Mouse (Mus musculus): ENCODE results near the gene Plppr2. TPM values are rescaled to one million over a fixed set of nuclear protein-coding genes. Genes with fewer than 3 reads are reported as not detected.

Gene Plppr2
- polyA plus RNA-seq, 1 experiment from 2014 or later, result 2.7 TPM

GRCm38 (mm10) chr9:21996178-21996867 is 59.5 kb downstream of the Plppr2 start:
- Histone ChIP-seq H3K4me3 (ENCODE audit: low read depth, low read length) (no peak overlapping the region), H3K9ac (ENCODE audit: low read length) (no peak overlapping the region), H3K9me3 (ENCODE audit: control insufficient read depth, low read length) (no peaks in the 10 kb centered on the region), H3K27ac (replicated peaks) (no peak overlapping the region), H3K4me1 (replicated peaks; ENCODE audit: control insufficient read depth, insufficient read depth) (no peaks in the 10 kb centered on the region), H3K36me3 (ENCODE audit: control insufficient read depth, insufficient read depth, low read length) (no peaks in the 10 kb centered on the region), H3K27me3 (ENCODE audit: control insufficient read depth, insufficient read depth, low read length) (no peaks in the 10 kb centered on the region), H3K4me2 (replicated peaks; ENCODE audit: low read depth) (no peak overlapping the region)
- ATAC-seq (ENCODE audit: low FRiP score, low TSS enrichment) (no peak), DNase-seq (ENCODE audit: low spot score) (no peak)
- no peak for TF ChIP-seq EP300 (optimal IDR thresholded peaks at IDR 0.05)
- TF ChIP-seq CTCF (IDR thresholded peaks at IDR 0.05; ENCODE audit: low read depth), result no peak
- 77% methylated on average over 3 of the region's 3 CpGs for WGBS

Other genes starting within 250 kb of the Plppr2 start
- 28.9 and 30.4 TPM in 2 replicates for gene Ldlr, start 213.6 kb upstream of the Plppr2 start, polyA plus RNA-seq (2015; fragmentation: Nextera tagmentation; extraction: Ambion mirVana)
- gene Spc24, start 176.7 kb upstream of the Plppr2 start, polyA plus RNA-seq (2015; fragmentation: Nextera tagmentation; extraction: Ambion mirVana), result 29.2 and 31.2 TPM in 2 replicates
- gene Kank2, start 138.3 kb upstream of the Plppr2 start, polyA plus RNA-seq (2015; fragmentation: Nextera tagmentation; extraction: Ambion mirVana), result 7.3 and 7.5 TPM in 2 replicates
- 2.1 and 2.2 TPM in 2 replicates for gene Angptl8, start 101.5 kb upstream of the Plppr2 start, polyA plus RNA-seq (2015; fragmentation: Nextera tagmentation; extraction: Ambion mirVana)
- gene Dock6, start 84.4 kb upstream of the Plppr2 start, polyA plus RNA-seq (2015; fragmentation: Nextera tagmentation; extraction: Ambion mirVana), result 13.5 and 14.1 TPM in 2 replicates
- 130 and 137 TPM in 2 replicates for gene Rab3d, start 18.8 kb upstream of the Plppr2 start, polyA plus RNA-seq (2015; fragmentation: Nextera tagmentation; extraction: Ambion mirVana)
- 1.1 and 1.9 TPM in 2 replicates for gene Ccdc159, start 9.6 kb upstream of the Plppr2 start, polyA plus RNA-seq (2015; fragmentation: Nextera tagmentation; extraction: Ambion mirVana)
- gene Tmem205, start 9.5 kb upstream of the Plppr2 start, polyA plus RNA-seq (2015; fragmentation: Nextera tagmentation; extraction: Ambion mirVana), result 95.0 and 95.7 TPM in 2 replicates
- 4.2 and 5.4 TPM in 2 replicates for gene Swsap1, start 18.7 kb downstream of the Plppr2 start, polyA plus RNA-seq (2015; fragmentation: Nextera tagmentation; extraction: Ambion mirVana)
- 2.8 and 3.4 TPM in 2 replicates for gene Epor, start 26.5 kb downstream of the Plppr2 start, polyA plus RNA-seq (2015; fragmentation: Nextera tagmentation; extraction: Ambion mirVana)
- gene Rgl3, start 52.4 kb downstream of the Plppr2 start, polyA plus RNA-seq (2015; fragmentation: Nextera tagmentation; extraction: Ambion mirVana), result 2.7 and 2.9 TPM in 2 replicates
- gene Ccdc151, start 65.6 kb downstream of the Plppr2 start, polyA plus RNA-seq (2015; fragmentation: Nextera tagmentation; extraction: Ambion mirVana), result 0.07 and 0.19 TPM in 2 replicates
- gene Prkcsh, start 65.8 kb downstream of the Plppr2 start, polyA plus RNA-seq (2015; fragmentation: Nextera tagmentation; extraction: Ambion mirVana), result 45.0 and 48.4 TPM in 2 replicates
- 0.73 and 1.1 TPM in 2 replicates for gene Elavl3, start 115.0 kb downstream of the Plppr2 start, polyA plus RNA-seq (2015; fragmentation: Nextera tagmentation; extraction: Ambion mirVana)
- gene Gm49318, start 134.2 kb downstream of the Plppr2 start, polyA plus RNA-seq (2015; fragmentation: Nextera tagmentation; extraction: Ambion mirVana), result not detected in 2 replicates
- 4.4 and 5.5 TPM in 2 replicates for gene Zfp653, start 134.3 kb downstream of the Plppr2 start, polyA plus RNA-seq (2015; fragmentation: Nextera tagmentation; extraction: Ambion mirVana)
- gene Ecsit, start 148.4 kb downstream of the Plppr2 start, polyA plus RNA-seq (2015; fragmentation: Nextera tagmentation; extraction: Ambion mirVana), result 31.7 and 33.1 TPM in 2 replicates
- gene Cnn1, start 162.2 kb downstream of the Plppr2 start, polyA plus RNA-seq (2015; fragmentation: Nextera tagmentation; extraction: Ambion mirVana), result 851 and 1,082 TPM in 2 replicates
- 119 TPM in 2 replicates for gene Elof1, start 180.1 kb downstream of the Plppr2 start, polyA plus RNA-seq (2015; fragmentation: Nextera tagmentation; extraction: Ambion mirVana)
- gene Acp5, start 198.7 kb downstream of the Plppr2 start, polyA plus RNA-seq (2015; fragmentation: Nextera tagmentation; extraction: Ambion mirVana), result 41.5 and 42.9 TPM in 2 replicates
- 99.2 and 106 TPM in 2 replicates for gene Pigyl, start 219.8 kb downstream of the Plppr2 start, polyA plus RNA-seq (2015; fragmentation: Nextera tagmentation; extraction: Ambion mirVana)